Mouse (Mus musculus) bone marrow, adult 2 months (tissue): ENCODE measurements around the gene Fars2.

Experiments
- CTCF ChIP-seq: fragments of 200-500 bp; IDR thresholded peaks from 2 replicates; pipeline ENCODE4 v1.5.1; 2011; ENCODE audit warnings: low read length, control low read depth; ENCODE audit not compliant: control insufficient read depth, insufficient read depth
- POLR2A ChIP-seq: fragments of 200-500 bp; IDR thresholded peaks from 2 replicates; pipeline ENCODE4 v1.6.1; 2011; ENCODE audit warnings: low read depth, mild to moderate bottlenecking, control low read depth, low read length, borderline replicate concordance; ENCODE audit not compliant: control insufficient read depth

- TF ChIP-seq CTCF: no peak
- TF ChIP-seq POLR2A: no peak
Measured at GRCm38 (mm10) chr13:36431974-36432518, 314.8 kb downstream of the Fars2 start.
